Comparison of ENCODE assay signal across 2 mouse cellular contexts in genomic region chr3:34712137-34712536, GRCm38 (mm10).
A peak's percentile ranks its signal among the peaks of the same experiment; 100 is the strongest.
DNase-seq lines count a peak whose midpoint lies in the region.

No protein-coding gene starts in this region.

- DNase-seq in R1 (ENCODE audit: low read depth, low spot score) (peak; percentile 56), ZHBTc4 (ENCODE audit: low read depth, low spot score) (peak; percentile 54)
